Mouse (Mus musculus): ENCODE measurements around the gene Ptprh.

DNA sequence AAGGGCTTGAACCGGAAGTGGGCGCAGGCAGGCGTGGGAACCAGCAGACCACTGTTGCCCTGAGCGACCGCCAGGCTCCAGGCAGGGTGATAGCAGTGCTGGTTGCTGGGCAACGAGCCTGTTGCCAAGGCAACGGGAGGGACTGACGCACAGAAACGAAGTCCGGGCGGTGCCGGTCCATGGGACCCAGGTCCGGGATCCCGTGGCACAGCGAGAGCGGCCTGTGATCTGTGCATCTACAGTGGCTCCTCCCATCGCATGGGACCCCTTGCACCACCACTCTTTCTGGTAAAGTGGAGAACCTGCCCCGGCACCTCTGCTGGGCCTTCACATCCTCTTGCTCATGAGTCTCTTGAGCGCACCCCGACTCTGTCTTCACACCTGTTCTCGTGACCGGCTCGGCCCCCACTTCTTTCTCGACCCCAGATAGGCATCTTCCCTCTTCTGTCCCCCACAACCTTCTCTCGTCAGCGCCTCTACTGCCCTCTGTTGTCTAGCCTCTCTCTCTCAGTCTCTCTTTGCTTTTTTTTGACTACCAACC lies 57.2 kb downstream of the Ptprh start:
- TF ChIP-seq CTCF (IDR thresholded peaks at IDR 0.05; ENCODE audit: low read depth, low read length) (no peak), POLR2A (IDR thresholded peaks at IDR 0.05; ENCODE audit: insufficient read depth, low read length) (no peak), EP300 (IDR thresholded peaks at IDR 0.05; ENCODE audit: insufficient read depth, low read depth, low read length) (no peak)
